Mouse (Mus musculus) bone marrow macrophage, adult 2 months (primary cell): ENCODE measurements around the gene Prps1l1.

Experiments
- CTCF ChIP-seq: IDR thresholded peaks from 2 replicates; pipeline ENCODE4 v1.5.1; 2012; ENCODE audit warnings: low read depth, mild to moderate bottlenecking, low read length, moderate library complexity
- POLR2A ChIP-seq: IDR thresholded peaks from 2 replicates; pipeline ENCODE4 v1.6.1; 2012; ENCODE audit warnings: mild to moderate bottlenecking, low read depth, low read length, borderline replicate concordance

DNA sequence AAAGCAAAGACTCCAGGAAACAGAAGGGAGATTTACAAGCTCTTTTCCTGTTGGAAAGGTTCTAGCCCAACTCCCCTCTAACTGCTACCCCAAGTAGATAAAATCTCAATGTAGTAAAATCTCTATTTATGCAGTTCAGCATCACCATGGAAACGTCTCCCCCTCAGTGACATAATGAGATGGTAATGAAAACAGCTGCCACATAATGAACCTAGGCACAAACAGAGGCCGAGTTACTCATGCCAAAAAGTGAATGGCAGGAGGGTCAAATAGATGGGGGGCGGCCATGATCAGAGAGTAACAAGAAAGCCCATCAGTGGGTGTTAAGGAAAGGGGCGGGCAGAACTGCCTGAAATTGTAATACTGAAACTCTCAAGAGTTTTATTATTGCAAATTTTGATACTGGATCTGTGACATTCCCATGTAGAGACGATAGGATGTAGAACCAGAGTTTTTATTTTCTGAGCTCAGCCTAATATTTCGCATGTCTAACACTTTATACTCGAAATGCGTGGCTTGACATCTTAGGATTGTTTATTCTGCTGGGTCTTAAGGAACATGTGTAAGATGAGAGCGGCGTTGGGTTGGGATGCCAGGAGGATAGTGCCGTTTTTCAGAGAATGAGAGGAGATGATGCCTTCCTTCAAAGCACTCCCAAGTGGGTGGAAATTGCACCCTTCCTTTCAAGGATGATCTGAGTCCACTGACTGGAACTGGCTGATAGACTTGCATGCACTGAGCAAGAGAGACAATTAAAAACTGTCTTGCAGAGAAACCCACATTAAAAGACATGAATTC, 24.0 kb downstream of the Prps1l1 start:
- no peak for TF ChIP-seq CTCF
- TF ChIP-seq POLR2A = no peak
